9 mouse cellular contexts compared by ENCODE assay signal in genomic region chr15:79126217-79126932, GRCm38 (mm10). TPM values are rescaled to one million over a fixed set of nuclear protein-coding genes. Genes with fewer than 3 reads are reported as not detected.
A peak's percentile ranks its signal among the peaks of the same experiment; 100 is the strongest.
DNase-seq lines count a peak whose midpoint lies in the region; ATAC-seq and TF ChIP-seq lines count a peak whose summit lies in the region.
"Had no signal": no experiment of that assay in that cellular context is flagged by ENCODE, and none has a peak within 500 bp of the region (broad histone marks: within the 10 kb centered on the region; RNA-seq: fewer than 3 reads in every experiment).

No protein-coding gene starts in this region.

- no peaks in the 10 kb centered on the region for H3K27me3 ChIP-seq in intestine, postnatal 0 days (replicated peaks; ENCODE audit: control insufficient read depth, insufficient read depth, low read length)
- no peaks in the 10 kb centered on the region for H3K27me3 ChIP-seq in intestine, embryonic 16.5 days (replicated peaks; ENCODE audit: control insufficient read depth, insufficient read depth, low read length)
- H3K27me3 ChIP-seq: limb, embryonic 12.5 days had no signal

- peaks cover 85% of the 10 kb centered on the region for H3K36me3 ChIP-seq in intestine, postnatal 0 days (ENCODE audit: control insufficient read depth, insufficient read depth)
- H3K36me3 ChIP-seq in intestine, embryonic 16.5 days (ENCODE audit: control insufficient read depth, insufficient read depth, low read length), result peaks cover 30% of the 10 kb centered on the region

- DNase-seq in adipocyte (ENCODE audit: low spot score), result peak; percentile 53
- DNase-seq in embryo, embryonic 9.5 days (ENCODE audit: extremely low spot score), result peak; percentile 42
- peak; percentile 28 to 35 for DNase-seq in left cerebral cortex, postnatal 25 days (ENCODE audit: low spot score in 2 of 2)
- DNase-seq in skeletal muscle tissue, adult 2 months (ENCODE audit: low read depth, low spot score), result peak; percentile 45

- no peak for ATAC-seq in intestine, postnatal 0 days
- no peak for ATAC-seq in intestine, embryonic 16.5 days
- ATAC-seq in CD4-positive, CD25-positive, alpha-beta regulatory T cell, adult 4 months, result peak; percentile 39
- ATAC-seq in monocyte, adult 5-6 weeks (replicated peaks; ENCODE audit: insufficient number of reproducible peaks, low FRiP score, low TSS enrichment, poor library complexity, severe bottlenecking), result no peak

- intact Hi-C loops in left cerebral cortex, postnatal 25 days (cut with DNase I), result loop anchor here (5.0 kb wide), 1 partner anchor 34 kb away; no protein-coding TSS in a partner anchor

- TF ChIP-seq CTCF in intestine, postnatal 0 days (IDR thresholded peaks at IDR 0.05; ENCODE audit: low read depth), result peak; percentile 81

- no peak overlapping the region for H3K27ac ChIP-seq in intestine, postnatal 0 days (ENCODE audit: low read depth, low read length)
- no peak overlapping the region for H3K27ac ChIP-seq in intestine, embryonic 16.5 days (ENCODE audit: low read length)
- H3K27ac ChIP-seq: limb, embryonic 12.5 days had no signal

- no peak overlapping the region for H3K4me3 ChIP-seq in intestine, postnatal 0 days (ENCODE audit: low read depth, low read length)
- H3K4me3 ChIP-seq in intestine, embryonic 16.5 days (ENCODE audit: low read length), result no peak overlapping the region
- H3K4me3 ChIP-seq: limb, embryonic 12.5 days had no signal

- 75% methylated on average over 13 of the region's 13 CpGs for WGBS in intestine, postnatal 0 days
- WGBS in intestine, embryonic 16.5 days, result 82% methylated on average over 13 of the region's 13 CpGs

- no peaks in the 10 kb centered on the region for H3K4me1 ChIP-seq in intestine, postnatal 0 days (replicated peaks; ENCODE audit: control insufficient read depth, insufficient read depth, low read length)
- no peaks in the 10 kb centered on the region for H3K4me1 ChIP-seq in intestine, embryonic 16.5 days (ENCODE audit: control insufficient read depth, insufficient read depth, low read length)

- H3K4me2 ChIP-seq in intestine, postnatal 0 days (replicated peaks; ENCODE audit: low read depth), result no peak overlapping the region
- no peak overlapping the region for H3K4me2 ChIP-seq in intestine, embryonic 16.5 days (ENCODE audit: low read depth, low read length)
- H3K4me2 ChIP-seq: limb, embryonic 12.5 days had no signal

- no peaks in the 10 kb centered on the region for H3K9me3 ChIP-seq in intestine, postnatal 0 days (ENCODE audit: control insufficient read depth)
- H3K9me3 ChIP-seq in intestine, embryonic 16.5 days (ENCODE audit: control insufficient read depth, low read length), result no peaks in the 10 kb centered on the region

- no peak overlapping the region for H3K9ac ChIP-seq in intestine, postnatal 0 days (ENCODE audit: low read depth, low read length)
- H3K9ac ChIP-seq in intestine, embryonic 16.5 days (ENCODE audit: low read depth, low read length), result no peak overlapping the region
- H3K9ac ChIP-seq: limb, embryonic 12.5 days had no signal

RNA-seq across cellular contexts. Expression of gene Polr2f, which starts 14.4 kb away (rescaled TPM):
- 256 and 266 TPM in 2 replicates for polyA plus RNA-seq in intestine, postnatal 0 days (2015; fragmentation: Nextera tagmentation; extraction: Ambion mirVana)
- 287 and 317 TPM in 2 replicates for polyA plus RNA-seq in intestine, embryonic 16.5 days (2015; fragmentation: Nextera tagmentation; extraction: Ambion mirVana)
- 100 to 1,000 TPM in 1 of 2 experiments, 10 to 100 TPM in 1; 92.3 to 119 TPM for polyA plus RNA-seq in CD4-positive, CD25-positive, alpha-beta regulatory T cell, adult 4 months (2017; shearing (Covaris generic))
- total RNA-seq in left cerebral cortex, postnatal 25 days (2021), result 100 to 1,000 TPM in 1 of 2 experiments, 10 to 100 TPM in 1; 98.4 to 106 TPM
- 26.5 to 98.4 TPM (median 53.0 TPM) in 3 replicates for total RNA-seq in monocyte, adult 5-6 weeks (2017)

RNA-seq across cellular contexts. Expression of gene 1700088E04Rik, which starts 14.7 kb away (rescaled TPM):
- polyA plus RNA-seq in intestine, postnatal 0 days (2015; fragmentation: Nextera tagmentation; extraction: Ambion mirVana), result 4.2 and 5.2 TPM in 2 replicates
- polyA plus RNA-seq in intestine, embryonic 16.5 days (2015; fragmentation: Nextera tagmentation; extraction: Ambion mirVana), result 4.2 and 5.7 TPM in 2 replicates
- polyA plus RNA-seq in CD4-positive, CD25-positive, alpha-beta regulatory T cell, adult 4 months (2017; shearing (Covaris generic)), result 10 to 100 TPM in 1 of 2 experiments, 1 to 10 TPM in 1; 4.1 to 10.1 TPM
- 10 to 100 TPM; 11.7 to 12.2 TPM for total RNA-seq in left cerebral cortex, postnatal 25 days (2021)
- not detected in 3 replicates for total RNA-seq in monocyte, adult 5-6 weeks (2017)

RNA-seq across cellular contexts. Expression of gene Micall1, which starts 17.7 kb away (rescaled TPM):
- 3.7 and 5.0 TPM in 2 replicates for polyA plus RNA-seq in intestine, postnatal 0 days (2015; fragmentation: Nextera tagmentation; extraction: Ambion mirVana)
- polyA plus RNA-seq in intestine, embryonic 16.5 days (2015; fragmentation: Nextera tagmentation; extraction: Ambion mirVana), result 5.2 and 6.3 TPM in 2 replicates
- 10 to 100 TPM; 11.8 to 22.1 TPM for polyA plus RNA-seq in CD4-positive, CD25-positive, alpha-beta regulatory T cell, adult 4 months (2017; shearing (Covaris generic))
- total RNA-seq in left cerebral cortex, postnatal 25 days (2021), result 10 to 100 TPM; 23.8 to 24.1 TPM
- total RNA-seq in monocyte, adult 5-6 weeks (2017), result 12.9 to 26.3 TPM (median 16.2 TPM) in 3 replicates

RNA-seq across cellular contexts. Expression of gene Sox10, which starts 38.7 kb away (rescaled TPM):
- polyA plus RNA-seq in intestine, postnatal 0 days (2015; fragmentation: Nextera tagmentation; extraction: Ambion mirVana), result 2.8 and 3.5 TPM in 2 replicates
- polyA plus RNA-seq in intestine, embryonic 16.5 days (2015; fragmentation: Nextera tagmentation; extraction: Ambion mirVana), result 5.2 and 5.4 TPM in 2 replicates
- not detected for polyA plus RNA-seq in CD4-positive, CD25-positive, alpha-beta regulatory T cell, adult 4 months (2017; shearing (Covaris generic))
- total RNA-seq in left cerebral cortex, postnatal 25 days (2021), result 10 to 100 TPM; 24.5 to 25.4 TPM
- total RNA-seq in monocyte, adult 5-6 weeks (2017), result not detected in 3 replicates

RNA-seq across cellular contexts. Expression of gene Eif3l, which starts 51.4 kb away (rescaled TPM):
- 97.0 and 100 TPM in 2 replicates for polyA plus RNA-seq in intestine, postnatal 0 days (2015; fragmentation: Nextera tagmentation; extraction: Ambion mirVana)
- 221 and 238 TPM in 2 replicates for polyA plus RNA-seq in intestine, embryonic 16.5 days (2015; fragmentation: Nextera tagmentation; extraction: Ambion mirVana)
- polyA plus RNA-seq in CD4-positive, CD25-positive, alpha-beta regulatory T cell, adult 4 months (2017; shearing (Covaris generic)), result 100 to 1,000 TPM; 224 to 263 TPM
- total RNA-seq in left cerebral cortex, postnatal 25 days (2021), result 10 to 100 TPM; 66.3 to 69.3 TPM
- total RNA-seq in monocyte, adult 5-6 weeks (2017), result 102 to 117 TPM (median 113 TPM) in 3 replicates
